Mouse (Mus musculus) spleen, adult 12 weeks (tissue): ENCODE results near the gene Ehbp1l1.

Experiments used
- DNase-seq: peaks from one replicate; pipeline ENCODE4 v3.0.0; 2022; ENCODE audit warnings: low spot score

The Ehbp1l1 gene

GRCm38 (mm10) chr19:5725767-5726515 is at the start of gene Ehbp1l1:
Gene Ehbp1l1 (minus strand): TSS chr19:5726317.
- peak; percentile 69 for DNase-seq

- DNase-seq, result peak; percentile 96
Measured at GRCm38 (mm10) chr19:5770925-5771860, 45.1 kb upstream of the Ehbp1l1 start, which contains the start of gene Scyl1. Gene Scyl1 (minus strand): TSS chr19:5771419.

- DNase-seq, result no peak
Measured at GRCm38 (mm10) chr19:5770311-5770710, 44.2 kb upstream of the Ehbp1l1 start.

- no peak for DNase-seq
Measured at GRCm38 (mm10) chr19:5767271-5767670, 41.2 kb upstream of the Ehbp1l1 start.

GRCm38 (mm10) chr19:5763163-5763562 is 37.0 kb upstream of the Ehbp1l1 start:
- DNase-seq, result no peak

GRCm38 (mm10) chr19:5758878-5759403 is 32.8 kb upstream of the Ehbp1l1 start:
- DNase-seq, result no peak

- no peak for DNase-seq
Measured at GRCm38 (mm10) chr19:5756991-5757636, 31.0 kb upstream of the Ehbp1l1 start.

GRCm38 (mm10) chr19:5756321-5756985 is 30.3 kb upstream of the Ehbp1l1 start:
- no peak for DNase-seq

GRCm38 (mm10) chr19:5751742-5752141 is 25.6 kb upstream of the Ehbp1l1 start:
- no peak for DNase-seq

- DNase-seq, result no peak
Measured at GRCm38 (mm10) chr19:5750951-5751350, 24.8 kb upstream of the Ehbp1l1 start.

GRCm38 (mm10) chr19:5749476-5749875 is 23.4 kb upstream of the Ehbp1l1 start:
- no peak for DNase-seq

GRCm38 (mm10) chr19:5746907-5747363 is 20.8 kb upstream of the Ehbp1l1 start:
- DNase-seq, result no peak

GRCm38 (mm10) chr19:5745756-5746710 is 19.9 kb upstream of the Ehbp1l1 start:
- DNase-seq, result no peak

- no peak for DNase-seq
Measured at GRCm38 (mm10) chr19:5743576-5743975, 17.5 kb upstream of the Ehbp1l1 start.

GRCm38 (mm10) chr19:5742241-5742641 is 16.1 kb upstream of the Ehbp1l1 start:
- no peak for DNase-seq

GRCm38 (mm10) chr19:5741641-5742240 is 15.6 kb upstream of the Ehbp1l1 start:
- DNase-seq, result no peak

- no peak for DNase-seq
Measured at GRCm38 (mm10) chr19:5740320-5741317, 14.5 kb upstream of the Ehbp1l1 start, which contains the start of gene Ltbp3. Gene Ltbp3 (plus strand): TSS chr19:5740904.

- no peak for DNase-seq
Measured at GRCm38 (mm10) chr19:5739446-5739845, 13.3 kb upstream of the Ehbp1l1 start.
